Mouse (Mus musculus): ENCODE measurements around the gene Otogl. TPM values are rescaled to one million over a fixed set of nuclear protein-coding genes. Genes with fewer than 3 reads are reported as not detected.

Otogl gene
- polyA plus RNA-seq, 1 experiment from 2014 or later = 0.10 TPM

GRCm38 (mm10) chr10:107901204-107901879 is 10.6 kb downstream of the Otogl start:
- H3K4me1 ChIP-seq = 0 out of 2 replicates have a peak, but pooled peaks cover 3% of the 10 kb centered on the region
- no peak overlapping the region for H3K4me3 ChIP-seq
- DNase-seq (ENCODE audit: low spot score) = no peak
- H3K9me3 ChIP-seq = no peaks in the 10 kb centered on the region
- H3K27me3 ChIP-seq (replicated peaks; ENCODE audit: low read depth, poor library complexity, severe bottlenecking) = no peaks in the 10 kb centered on the region
- no peak overlapping the region for H3K27ac ChIP-seq (replicated peaks)
- H3K36me3 ChIP-seq (replicated peaks) = no peaks in the 10 kb centered on the region
- WGBS = 83% methylated on average over 13 of the region's 13 CpGs

- no peak for DNase-seq (ENCODE audit: low spot score)
- Histone ChIP-seq H3K27ac (replicated peaks) (no peak overlapping the region), H3K36me3 (replicated peaks) (no peaks in the 10 kb centered on the region), H3K9me3 (no peaks in the 10 kb centered on the region), H3K4me1 (no peaks in the 10 kb centered on the region; the same call in 1 of the 2 replicates), H3K27me3 (replicated peaks; ENCODE audit: low read depth, poor library complexity, severe bottlenecking) (no peaks in the 10 kb centered on the region), H3K4me3 (no peak overlapping the region)
- 90% methylated on average over 6 of the region's 6 CpGs for WGBS
Observed at GRCm38 (mm10) chr10:107899946-107900345, 12.0 kb downstream of the Otogl start.

- Histone ChIP-seq H3K27me3 (replicated peaks; ENCODE audit: low read depth, poor library complexity, severe bottlenecking) (no peaks in the 10 kb centered on the region), H3K27ac (replicated peaks) (no peak overlapping the region), H3K9me3 (no peaks in the 10 kb centered on the region), H3K36me3 (replicated peaks) (no peaks in the 10 kb centered on the region), H3K4me3 (no peak overlapping the region), H3K4me1 (peaks cover 2% of the 10 kb centered on the region; the same call in 1 of the 2 replicates)
- no peak for DNase-seq (ENCODE audit: low spot score)
- 87% methylated on average over 4 of the region's 4 CpGs for WGBS
Observed at GRCm38 (mm10) chr10:107896158-107896557, 15.8 kb downstream of the Otogl start.

- no peaks in the 10 kb centered on the region for H3K27me3 ChIP-seq (replicated peaks; ENCODE audit: low read depth, poor library complexity, severe bottlenecking)
- H3K4me1 ChIP-seq = peaks cover 2% of the 10 kb centered on the region; the same call in 1 of the 2 replicates
- WGBS = 57% methylated on average over 8 of the region's 8 CpGs
- no peak overlapping the region for H3K27ac ChIP-seq (replicated peaks)
- no peak for DNase-seq (ENCODE audit: low spot score)
- no peaks in the 10 kb centered on the region for H3K9me3 ChIP-seq
- H3K4me3 ChIP-seq = no peak overlapping the region
- no peaks in the 10 kb centered on the region for H3K36me3 ChIP-seq (replicated peaks)
Observed at GRCm38 (mm10) chr10:107894663-107895581, 17.0 kb downstream of the Otogl start.

- WGBS = 92% methylated on average over 9 of the region's 9 CpGs
Observed at GRCm38 (mm10) chr10:107890400-107890799, 21.5 kb downstream of the Otogl start.

GRCm38 (mm10) chr10:107872542-107872941 is 39.4 kb downstream of the Otogl start:
- H3K9me3 ChIP-seq = no peaks in the 10 kb centered on the region
- no peaks in the 10 kb centered on the region for H3K27me3 ChIP-seq (replicated peaks; ENCODE audit: low read depth, poor library complexity, severe bottlenecking)
- no peak overlapping the region for H3K27ac ChIP-seq (replicated peaks)
- H3K4me3 ChIP-seq = no peak overlapping the region
- no peaks in the 10 kb centered on the region for H3K36me3 ChIP-seq (replicated peaks)
- H3K4me1 ChIP-seq = peaks cover 4% of the 10 kb centered on the region; the same call in 1 of the 2 replicates
- 94% methylated on average over 5 of the region's 5 CpGs for WGBS
- DNase-seq (ENCODE audit: low spot score) = no peak

More at GRCm38 (mm10) chr10:107890400-107890799, 21.5 kb downstream of the Otogl start:
- Histone ChIP-seq H3K4me3 (no peak overlapping the region), H3K9me3 (no peaks in the 10 kb centered on the region), H3K4me1 (peaks cover 2% of the 10 kb centered on the region; the same call in 1 of the 2 replicates), H3K27me3 (replicated peaks; ENCODE audit: low read depth, poor library complexity, severe bottlenecking) (no peaks in the 10 kb centered on the region), H3K27ac (replicated peaks) (no peak overlapping the region), H3K36me3 (replicated peaks) (no peaks in the 10 kb centered on the region)
- no peak for DNase-seq (ENCODE audit: low spot score)

- 84% methylated on average over 4 of the region's 4 CpGs for WGBS
Observed at GRCm38 (mm10) chr10:107872109-107872508, 39.8 kb downstream of the Otogl start.

GRCm38 (mm10) chr10:107870540-107870939 is 41.4 kb downstream of the Otogl start:
- peaks cover 4% of the 10 kb centered on the region; the same call in 1 of the 2 replicates for H3K4me1 ChIP-seq
- no peak overlapping the region for H3K27ac ChIP-seq (replicated peaks)
- H3K9me3 ChIP-seq = no peaks in the 10 kb centered on the region
- H3K4me3 ChIP-seq = no peak overlapping the region
- no peaks in the 10 kb centered on the region for H3K27me3 ChIP-seq (replicated peaks; ENCODE audit: low read depth, poor library complexity, severe bottlenecking)
- no peak for DNase-seq (ENCODE audit: low spot score)
- 73% methylated on average over 7 of the region's 7 CpGs for WGBS
- H3K36me3 ChIP-seq (replicated peaks) = no peaks in the 10 kb centered on the region

More at GRCm38 (mm10) chr10:107872109-107872508, 39.8 kb downstream of the Otogl start:
- Histone ChIP-seq H3K27ac (replicated peaks) (no peak overlapping the region), H3K4me3 (no peak overlapping the region), H3K36me3 (replicated peaks) (no peaks in the 10 kb centered on the region), H3K4me1 (peaks cover 4% of the 10 kb centered on the region; the same call in 1 of the 2 replicates), H3K27me3 (replicated peaks; ENCODE audit: low read depth, poor library complexity, severe bottlenecking) (no peaks in the 10 kb centered on the region), H3K9me3 (no peaks in the 10 kb centered on the region)
- DNase-seq (ENCODE audit: low spot score) = no peak

- no peaks in the 10 kb centered on the region for H3K36me3 ChIP-seq (replicated peaks)
- 93% methylated on average over 8 of the region's 8 CpGs for WGBS
Observed at GRCm38 (mm10) chr10:107868904-107869303, 43.0 kb downstream of the Otogl start.

GRCm38 (mm10) chr10:107867414-107867813 is 44.5 kb downstream of the Otogl start:
- 82% methylated on average over 4 of the region's 4 CpGs for WGBS
- Histone ChIP-seq H3K4me1 (peaks cover 4% of the 10 kb centered on the region; the same call in 1 of the 2 replicates), H3K9me3 (no peaks in the 10 kb centered on the region), H3K27ac (replicated peaks) (no peak overlapping the region), H3K4me3 (no peak overlapping the region), H3K27me3 (replicated peaks; ENCODE audit: low read depth, poor library complexity, severe bottlenecking) (no peaks in the 10 kb centered on the region), H3K36me3 (replicated peaks) (no peaks in the 10 kb centered on the region)
- no peak for DNase-seq (ENCODE audit: low spot score)

More at GRCm38 (mm10) chr10:107868904-107869303, 43.0 kb downstream of the Otogl start:
- no peak overlapping the region for H3K4me3 ChIP-seq
- no peaks in the 10 kb centered on the region for H3K27me3 ChIP-seq (replicated peaks; ENCODE audit: low read depth, poor library complexity, severe bottlenecking)
- H3K27ac ChIP-seq (replicated peaks) = no peak overlapping the region
- peaks cover 4% of the 10 kb centered on the region; the same call in 1 of the 2 replicates for H3K4me1 ChIP-seq
- no peak for DNase-seq (ENCODE audit: low spot score)
- H3K9me3 ChIP-seq = no peaks in the 10 kb centered on the region

- Histone ChIP-seq H3K27me3 (replicated peaks; ENCODE audit: low read depth, poor library complexity, severe bottlenecking) (no peaks in the 10 kb centered on the region), H3K4me1 (no peaks in the 10 kb centered on the region), H3K36me3 (replicated peaks) (no peaks in the 10 kb centered on the region), H3K9me3 (no peaks in the 10 kb centered on the region), H3K27ac (replicated peaks) (no peak overlapping the region), H3K4me3 (no peak overlapping the region)
- WGBS = 86% methylated on average over 8 of the region's 8 CpGs
- no peak for DNase-seq (ENCODE audit: low spot score)
Observed at GRCm38 (mm10) chr10:107860235-107860917, 51.6 kb downstream of the Otogl start.

- no peaks in the 10 kb centered on the region for H3K9me3 ChIP-seq
- H3K27me3 ChIP-seq (replicated peaks; ENCODE audit: low read depth, poor library complexity, severe bottlenecking) = no peaks in the 10 kb centered on the region
- H3K4me1 ChIP-seq = no peaks in the 10 kb centered on the region
- H3K4me3 ChIP-seq = no peak overlapping the region
- no peaks in the 10 kb centered on the region for H3K36me3 ChIP-seq (replicated peaks)
- 93% methylated on average over 3 of the region's 3 CpGs for WGBS
- no peak overlapping the region for H3K27ac ChIP-seq (replicated peaks)
- no peak for DNase-seq (ENCODE audit: low spot score)
Observed at GRCm38 (mm10) chr10:107859220-107859619, 52.7 kb downstream of the Otogl start.
